Mouse (Mus musculus) forebrain, postnatal 0 days (tissue): ENCODE results near the gene Rgl2. TPM values are rescaled to one million over a fixed set of nuclear protein-coding genes. Genes with fewer than 3 reads are reported as not detected.
"Not testable (repeated sequence)": the region's sequence is repeated elsewhere in the genome, so short reads cannot be mapped to it uniquely, and the experiment has no call there.

Experiments used
- ATAC-seq: fragments of 200-750 bp; cut with Nextera tagmentation; 2 replicates; pipeline ENCODE4 v1.8.0; 2017; ENCODE audit warnings: mild to moderate bottlenecking, moderate library complexity
- DNase-seq: peaks from one replicate; pipeline ENCODE4 v3.0.0-alpha.2; 2015
- H3K27ac ChIP-seq: fragments of 300-500 bp; sonication (generic); 2 replicates; pipeline ENCODE4 v1.5.1; 2014; ENCODE audit warnings: low read depth, mild to moderate bottlenecking, antibody characterized with exemption, low read length, moderate library complexity, mixed read lengths
- H3K27me3 ChIP-seq: fragments of 300-500 bp; sonication (generic); 2 replicates; pipeline ENCODE4 v1.6.1; 2014; ENCODE audit warnings: mild to moderate bottlenecking, low read length, mixed read lengths; ENCODE audit not compliant: insufficient read depth
- H3K36me3 ChIP-seq: fragments of 300-500 bp; sonication (generic); 2 replicates; pipeline ENCODE4 v1.6.1; 2014; ENCODE audit warnings: mild to moderate bottlenecking, moderate library complexity; ENCODE audit not compliant: insufficient read depth
- H3K4me1 ChIP-seq: fragments of 300-500 bp; sonication (generic); 2 replicates; pipeline ENCODE4 v1.6.1; 2014; ENCODE audit warnings: antibody characterized with exemption; ENCODE audit not compliant: insufficient read depth
- H3K4me2 ChIP-seq: fragments of 300-500 bp; sonication (generic); 2 replicates; pipeline ENCODE4 v1.6.1; 2014; ENCODE audit warnings: low read depth, mild to moderate bottlenecking, moderate library complexity
- H3K4me3 ChIP-seq: fragments of 300-500 bp; sonication (generic); 2 replicates; pipeline ENCODE4 v1.5.1; 2014; ENCODE audit warnings: low read depth, low read length, mixed read lengths
- H3K9ac ChIP-seq: fragments of 300-500 bp; sonication (generic); 2 replicates; pipeline ENCODE4 v1.6.1; 2014; ENCODE audit warnings: mild to moderate bottlenecking
- H3K9me3 ChIP-seq: fragments of 300-500 bp; sonication (generic); 2 replicates; pipeline ENCODE4 v1.6.1; 2016; ENCODE audit warnings: low read length
- CTCF ChIP-seq: sonication (generic); IDR thresholded peaks from 2 replicates; pipeline ENCODE4 v1.5.1; 2016; ENCODE audit warnings: antibody characterized with exemption, control low read depth, low read depth
- WGBS: fragments of 180-500 bp; shearing (Covaris S2); extraction: QIAGEN DNeasy Blood & Tissue Kit; methylation state at CpG from one replicate; pipeline ENCODE4 v1.1.7; 2014; 5-methylcytosine and 5-hydroxymethylcytosine counted together
- polyA plus RNA-seq: library from polyadenylated mRNA; unstranded; fragments of >200 nt; fragmentation: Nextera tagmentation; extraction: Ambion mirVana; gene quantifications from 2 replicates; pipeline ENCODE4 v1.2.1, GENCODE M21; 2015
- total RNA-seq: library from RNA; depleted of rRNA; stranded (reverse); fragments of >200 nt; gene quantifications from 2 replicates; pipeline ENCODE4 v1.2.3, GENCODE M21; 2014

The Rgl2 gene
- total and polyA plus RNA-seq, 2 experiments from 2014 or later, result 27.1 to 75.7 TPM

DNA sequence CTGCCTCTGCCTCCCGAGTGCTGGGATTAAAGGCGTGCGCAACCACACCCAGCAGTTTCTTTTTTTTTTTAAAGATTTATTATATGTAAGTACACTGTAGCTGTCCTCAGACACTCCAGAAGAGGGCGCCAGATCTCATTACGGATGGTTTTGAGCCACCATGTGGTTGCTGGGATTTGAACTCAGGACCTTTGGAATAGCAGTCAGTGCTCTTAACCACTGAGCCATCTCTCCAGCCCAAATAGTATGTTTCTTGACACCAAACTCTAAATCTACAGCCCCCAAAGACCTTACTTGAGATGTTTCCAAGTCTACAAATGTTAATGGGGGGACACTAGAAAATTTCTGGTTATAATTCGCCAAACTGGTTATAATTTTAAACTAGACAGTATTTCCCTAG, 37.5 kb upstream of the Rgl2 start:
- WGBS, result 75% methylated on average over 6 of the region's 6 CpGs
- not testable (repeated sequence) for ATAC-seq, H3K4me3 ChIP-seq, H3K9ac ChIP-seq, H3K9me3 ChIP-seq, H3K36me3 ChIP-seq, DNase-seq, H3K27ac ChIP-seq, H3K4me2 ChIP-seq, H3K4me1 ChIP-seq, H3K27me3 ChIP-seq
- 0 out of 2 replicates have a peak, but pooled peaks have one; percentile 3 for TF ChIP-seq CTCF

DNA sequence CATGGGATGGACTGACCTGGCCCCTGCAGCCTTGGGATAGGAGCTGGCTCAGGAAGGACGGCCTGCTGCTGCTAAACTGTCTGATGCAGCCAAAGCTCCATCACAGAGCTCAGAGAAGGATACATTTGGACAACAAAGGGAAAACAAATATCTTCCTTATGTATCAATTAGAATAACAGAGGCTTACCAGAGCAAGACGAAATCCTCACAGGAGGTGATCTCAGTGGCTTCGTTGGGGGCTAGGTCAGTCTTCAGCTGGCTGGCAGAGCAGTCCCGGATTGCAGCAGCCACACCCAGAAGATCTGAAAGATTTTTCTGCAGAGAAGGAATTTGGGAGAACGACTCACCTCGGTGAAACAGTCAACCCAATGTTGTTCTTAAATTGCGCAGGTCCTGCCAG, 36.9 kb upstream of the Rgl2 start:
- no peak overlapping the region for H3K27ac ChIP-seq
- H3K9ac ChIP-seq, result no peak overlapping the region
- no peak overlapping the region for H3K4me3 ChIP-seq
- DNase-seq (no peak), ATAC-seq (no peak)
- no peaks in the 10 kb centered on the region for H3K9me3 ChIP-seq
- H3K4me2 ChIP-seq, result no peak overlapping the region
- H3K4me1 ChIP-seq, result no peaks in the 10 kb centered on the region
- H3K27me3 ChIP-seq, result no peaks in the 10 kb centered on the region
- TF ChIP-seq CTCF, result no peak
- no peaks in the 10 kb centered on the region for H3K36me3 ChIP-seq
- 29% methylated on average over 7 of the region's 7 CpGs for WGBS

DNA sequence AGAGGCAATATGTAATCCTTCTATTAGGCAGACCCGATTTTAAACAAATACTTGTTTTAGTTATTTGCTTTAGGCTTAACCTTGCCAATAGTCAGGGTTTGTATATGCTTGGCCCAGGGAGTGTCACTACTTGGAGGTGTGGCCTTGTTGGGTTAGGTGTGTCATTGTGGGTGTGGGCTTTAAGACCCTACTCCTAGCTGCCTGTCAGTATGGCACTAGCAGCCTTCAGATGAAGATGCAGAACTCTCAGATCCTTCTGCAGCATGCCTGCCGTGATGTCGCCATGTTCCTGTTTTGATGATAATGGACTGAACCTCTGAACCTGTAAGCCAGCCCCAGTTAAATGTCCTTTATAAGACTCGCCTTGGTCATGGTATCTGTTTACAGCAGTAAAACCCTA, 36.3 kb upstream of the Rgl2 start:
- H3K9ac ChIP-seq, DNase-seq, H3K4me2 ChIP-seq, H3K27ac ChIP-seq, H3K36me3 ChIP-seq, H3K4me3 ChIP-seq, ATAC-seq, H3K4me1 ChIP-seq, H3K9me3 ChIP-seq, H3K27me3 ChIP-seq: not testable (repeated sequence)
- WGBS, result 83% methylated on average over 4 of the region's 4 CpGs

DNA sequence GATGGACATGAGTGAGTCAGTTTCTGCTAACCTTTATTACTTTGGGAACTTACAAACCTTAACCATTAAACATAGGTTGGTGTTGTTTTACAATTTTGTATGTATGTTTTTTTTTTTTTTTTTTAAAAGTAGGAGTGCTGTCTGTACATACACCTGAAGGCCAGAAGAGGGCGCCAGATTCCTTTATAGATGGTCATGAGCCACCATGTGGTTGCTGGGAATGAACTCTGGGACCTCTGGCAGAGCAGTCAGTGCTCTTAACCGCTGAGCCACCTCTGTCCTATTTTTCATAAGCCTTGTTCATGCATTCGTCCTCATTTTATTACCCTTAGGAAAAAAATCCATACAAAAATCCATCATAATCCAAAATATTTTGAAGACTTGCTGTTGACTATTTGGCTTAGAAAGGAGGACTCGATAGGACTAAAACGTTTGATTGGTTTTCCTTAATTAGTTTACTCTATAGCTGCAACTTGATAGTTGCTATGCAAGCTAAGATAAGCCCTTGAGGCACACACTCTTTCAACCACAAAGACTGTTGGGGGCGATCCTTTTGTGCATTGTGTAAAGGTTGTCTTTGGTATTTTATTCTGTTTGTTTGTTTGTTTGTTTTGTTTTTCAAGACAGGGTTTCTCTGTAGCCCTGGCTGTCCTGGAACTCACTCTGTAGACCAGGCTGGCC, 32.1 kb upstream of the Rgl2 start:
- Histone ChIP-seq H3K4me1 (no peaks in the 10 kb centered on the region), H3K4me3 (no peak overlapping the region), H3K36me3 (no peaks in the 10 kb centered on the region), H3K4me2 (no peak overlapping the region), H3K9me3 (no peaks in the 10 kb centered on the region), H3K9ac (no peak overlapping the region), H3K27me3 (no peaks in the 10 kb centered on the region), H3K27ac (no peak overlapping the region)
- ATAC-seq (no peak), DNase-seq (peak; percentile 57)
- 43% methylated on average over 6 of the region's 6 CpGs for WGBS
- TF ChIP-seq CTCF, result peak; percentile 62

DNA sequence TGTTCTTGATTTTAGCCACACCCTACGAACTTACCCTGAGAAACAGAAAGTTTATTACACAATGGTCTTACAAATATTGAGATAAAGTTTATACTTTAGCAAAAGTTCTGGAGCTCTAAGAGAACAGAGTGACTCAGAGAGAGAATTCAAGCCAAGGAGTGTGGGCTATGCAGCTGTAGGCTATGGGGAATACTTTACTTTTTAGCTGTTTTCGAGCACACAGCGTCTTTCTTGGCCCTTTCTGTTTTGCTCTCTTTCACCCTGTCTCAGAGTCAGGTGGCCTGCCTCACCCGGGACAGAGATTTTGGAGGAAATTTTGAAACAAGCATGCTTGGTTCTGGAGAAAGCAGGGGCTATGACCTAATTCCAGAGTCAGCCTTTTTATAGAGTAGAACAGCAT, 31.1 kb upstream of the Rgl2 start:
- not testable (repeated sequence) for H3K27ac ChIP-seq, H3K9me3 ChIP-seq, H3K4me1 ChIP-seq, H3K9ac ChIP-seq, H3K27me3 ChIP-seq, H3K4me3 ChIP-seq, H3K4me2 ChIP-seq, H3K36me3 ChIP-seq, DNase-seq, ATAC-seq
- 89% methylated on average over 4 of the region's 4 CpGs for WGBS

DNA sequence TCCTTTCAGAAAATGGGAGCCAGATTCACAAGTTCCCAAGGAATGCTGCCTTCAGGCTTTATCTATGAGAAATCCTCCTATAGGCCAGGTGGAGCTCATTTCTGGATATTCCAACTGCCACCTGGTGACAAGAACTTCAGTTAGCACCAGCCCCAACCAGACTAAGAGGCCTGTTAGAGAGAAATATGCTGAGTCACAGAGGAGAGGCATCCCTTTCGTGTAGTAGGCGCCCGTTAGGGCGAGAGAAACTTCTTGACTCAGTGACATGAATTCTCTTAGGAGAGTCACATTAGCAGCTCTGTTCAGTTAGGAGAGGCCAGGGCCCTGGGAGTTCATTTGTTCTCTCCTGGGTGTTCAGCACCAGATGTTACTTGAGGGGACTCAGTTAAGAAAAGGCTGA, 29.7 kb upstream of the Rgl2 start:
- H3K4me1 ChIP-seq, result no peaks in the 10 kb centered on the region
- DNase-seq (no peak), ATAC-seq (no peak)
- TF ChIP-seq CTCF, result no peak
- no peaks in the 10 kb centered on the region for H3K9me3 ChIP-seq
- H3K27me3 ChIP-seq, result no peaks in the 10 kb centered on the region
- no peak overlapping the region for H3K9ac ChIP-seq
- H3K36me3 ChIP-seq, result no peaks in the 10 kb centered on the region
- WGBS, result 78% methylated on average over 4 of the region's 4 CpGs
- no peak overlapping the region for H3K4me3 ChIP-seq
- no peak overlapping the region for H3K27ac ChIP-seq
- no peak overlapping the region for H3K4me2 ChIP-seq

DNA sequence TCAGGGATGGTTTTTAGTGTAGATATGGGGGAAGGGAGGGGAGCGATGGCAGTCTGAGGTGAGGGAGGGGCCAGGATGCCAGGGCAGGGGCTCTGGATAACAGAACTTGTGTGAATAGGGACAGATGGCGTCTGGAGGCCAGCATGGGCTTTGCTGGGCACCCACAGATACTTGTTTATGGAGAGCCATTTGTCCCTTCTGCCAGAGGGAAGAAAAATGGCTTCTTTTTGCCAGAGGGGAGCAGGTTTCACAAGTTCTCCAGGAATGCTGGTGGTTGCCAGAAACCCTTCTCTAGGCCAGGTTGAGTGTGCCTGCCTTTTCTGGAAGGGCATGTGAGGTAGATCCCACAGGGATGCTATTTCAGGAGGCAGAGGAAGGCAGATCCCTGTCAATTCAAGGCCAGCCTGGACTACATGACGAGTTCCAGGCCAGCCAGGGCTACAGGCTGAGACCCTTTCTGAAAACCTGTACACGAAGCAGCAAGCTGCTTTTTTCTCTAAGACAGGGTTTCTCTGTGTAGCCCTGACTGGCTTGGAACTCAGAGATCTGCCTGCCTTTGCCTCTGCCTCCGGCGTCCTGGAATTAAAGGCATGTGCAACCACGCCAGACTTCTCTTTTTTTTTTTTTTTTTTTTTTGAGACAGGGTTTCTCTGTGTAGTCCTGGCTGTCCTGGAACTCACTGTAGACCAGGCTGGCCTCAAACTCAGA, 28.9 kb upstream of the Rgl2 start:
- Histone ChIP-seq H3K36me3 (no peaks in the 10 kb centered on the region), H3K27me3 (no peaks in the 10 kb centered on the region), H3K9ac (no peak overlapping the region), H3K4me2 (no peak overlapping the region), H3K27ac (no peak overlapping the region), H3K9me3 (no peaks in the 10 kb centered on the region), H3K4me3 (no peak overlapping the region), H3K4me1 (no peaks in the 10 kb centered on the region)
- 71% methylated on average over 7 of the region's 7 CpGs for WGBS
- no peak for ATAC-seq
- no peak for TF ChIP-seq CTCF
- no peak for DNase-seq
